7 mouse cellular contexts compared by ENCODE assay signal in the genomic region with DNA sequence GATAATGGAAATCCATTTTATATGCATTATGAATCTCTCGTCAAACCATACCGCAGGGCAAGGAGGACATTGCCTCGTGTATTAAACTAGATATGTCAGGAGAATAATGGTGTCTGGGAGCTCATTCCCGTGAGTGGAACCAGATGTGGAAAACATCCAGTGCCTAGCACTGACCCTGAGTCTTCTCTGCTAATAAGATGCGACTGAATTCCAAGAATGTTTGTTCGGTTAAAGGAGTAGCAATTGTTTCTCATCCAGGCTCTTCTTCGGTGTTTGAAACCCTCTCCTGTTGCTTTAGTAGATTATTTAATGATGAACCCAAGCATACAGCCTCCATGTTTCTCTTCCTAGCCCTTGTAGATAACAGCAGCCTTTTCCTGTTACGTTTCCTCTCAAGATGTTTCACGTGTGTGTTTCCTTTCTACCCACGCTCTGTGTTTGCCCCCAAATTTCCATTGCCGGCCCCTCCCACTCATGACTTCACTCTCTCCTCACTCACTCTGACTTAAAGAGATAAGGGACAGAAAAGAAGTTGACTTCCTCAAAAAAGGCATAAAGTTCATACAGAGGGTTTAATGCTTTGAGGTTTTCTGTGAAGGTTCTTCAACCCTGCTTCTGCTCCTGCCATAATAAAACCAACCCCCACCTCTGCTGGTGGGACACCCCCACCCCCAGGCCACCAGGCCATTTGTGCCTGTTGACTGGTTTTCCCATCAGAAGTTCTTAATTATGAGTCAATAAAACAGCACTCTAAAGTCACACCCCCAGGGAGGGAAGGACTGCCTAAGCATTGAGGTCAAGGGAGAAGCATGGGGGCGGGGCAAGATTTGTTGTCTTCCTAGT.
DNase-seq lines count a peak whose midpoint lies in the region; ATAC-seq and TF ChIP-seq lines count a peak whose summit lies in the region.

No protein-coding gene starts in this region.

- TF ChIP-seq CTCF in MEL (IDR thresholded peaks at IDR 0.05 in 2 of 3, conservative IDR thresholded peaks at IDR 0.05 in 1 of 3; ENCODE audit: control insufficient read depth in 1 of 3, insufficient read depth in 1 of 3, low read depth in 2 of 3, low read length in 3 of 3, poor library complexity in 1 of 3, severe bottlenecking in 1 of 3) = no peak
- TF ChIP-seq CTCF in liver, postnatal 0 days (IDR thresholded peaks at IDR 0.05; ENCODE audit: low read depth) = no peak

- peak overlapping the region; percentile 6 to 8; a peak in 3 of 4 replicates for H3K4me3 ChIP-seq in MEL (ENCODE audit: control insufficient read depth in 1 of 2, insufficient read depth in 1 of 2, low read depth in 2 of 2, low read length in 2 of 2)
- H3K4me3 ChIP-seq in liver, postnatal 0 days (ENCODE audit: low read depth, low read length) = no peak overlapping the region
- no peak overlapping the region for H3K4me3 ChIP-seq in stomach, embryonic 16.5 days (replicated peaks; ENCODE audit: low read length)

- peaks cover 34 to 47% of the 10 kb centered on the region in 2 experiments for H3K4me1 ChIP-seq in MEL (ENCODE audit: control insufficient read depth in 1 of 2, insufficient read depth in 2 of 2, low read length in 2 of 2)
- no peaks in the 10 kb centered on the region for H3K4me1 ChIP-seq in liver, postnatal 0 days (ENCODE audit: insufficient read depth)
- H3K4me1 ChIP-seq in stomach, embryonic 16.5 days (ENCODE audit: control insufficient read depth, insufficient read depth, low read length) = peaks cover 3% of the 10 kb centered on the region; the same call in 1 of the 2 replicates

- peaks cover 0 to 46% of the 10 kb centered on the region in 2 experiments; a peak in 2 of 4 replicates for H3K36me3 ChIP-seq in MEL (ENCODE audit: control insufficient read depth in 1 of 2, insufficient read depth in 2 of 2, low read length in 2 of 2)
- H3K36me3 ChIP-seq in liver, postnatal 0 days (replicated peaks; ENCODE audit: insufficient read depth, low read length) = no peaks in the 10 kb centered on the region
- no peaks in the 10 kb centered on the region for H3K36me3 ChIP-seq in stomach, embryonic 16.5 days (ENCODE audit: control insufficient read depth, insufficient read depth, low read length)

- no peaks in the 10 kb centered on the region for H3K27me3 ChIP-seq in MEL (ENCODE audit: control insufficient read depth in 1 of 2, insufficient read depth in 2 of 2, low read length in 2 of 2)
- no peaks in the 10 kb centered on the region for H3K27me3 ChIP-seq in liver, postnatal 0 days (ENCODE audit: insufficient read depth, low read length)
- no peaks in the 10 kb centered on the region for H3K27me3 ChIP-seq in stomach, embryonic 16.5 days (ENCODE audit: control insufficient read depth, insufficient read depth, low read length)

- H3K4me2 ChIP-seq in liver, postnatal 0 days (ENCODE audit: low read depth, low read length) = peak overlapping the region; percentile 27
- 0 out of 2 replicates have a peak overlapping the region, but pooled peaks have one; percentile 1 for H3K4me2 ChIP-seq in stomach, embryonic 16.5 days (ENCODE audit: low read depth, low read length)

- no peaks in the 10 kb centered on the region for H3K9me3 ChIP-seq in MEL (replicated peaks; ENCODE audit: insufficient read depth, low read length)
- 0 out of 2 replicates have a peak, but pooled peaks cover 5% of the 10 kb centered on the region for H3K9me3 ChIP-seq in liver, postnatal 0 days (ENCODE audit: low read length)
- peaks cover 5% of the 10 kb centered on the region for H3K9me3 ChIP-seq in stomach, embryonic 16.5 days (replicated peaks; ENCODE audit: control insufficient read depth, low read length)

- peak overlapping the region; percentile 89 for H3K27ac ChIP-seq in MEL (ENCODE audit: control insufficient read depth, low read depth, low read length)
- H3K27ac ChIP-seq in liver, postnatal 0 days (ENCODE audit: low read depth) = peak overlapping the region; percentile 45; the same call in 1 of the 2 replicates
- H3K27ac ChIP-seq in stomach, embryonic 16.5 days (ENCODE audit: low read length) = no peak overlapping the region

- TF ChIP-seq POLR2A in MEL (IDR thresholded peaks at IDR 0.05; ENCODE audit: control insufficient read depth in 1 of 2, insufficient read depth in 1 of 2, low read depth in 1 of 2, low read length in 2 of 2, poor library complexity in 1 of 2) = peak in 1 of 2 experiments; percentile 45; a peak in 1 of 4 replicates

- peak overlapping the region; percentile 36 for H3K9ac ChIP-seq in MEL (ENCODE audit: control insufficient read depth, low read depth, low read length, poor library complexity, severe bottlenecking)
- H3K9ac ChIP-seq in liver, postnatal 0 days (replicated peaks) = no peak overlapping the region
- H3K9ac ChIP-seq in stomach, embryonic 16.5 days (ENCODE audit: low read length) = no peak overlapping the region

- WGBS in liver, postnatal 0 days (ENCODE audit: insufficient replicate concordance) = 25% methylated on average over 12 of the region's 12 CpGs
- WGBS in stomach, embryonic 16.5 days = 44% methylated on average over 12 of the region's 12 CpGs

- TF ChIP-seq RAD21 in MEL (IDR thresholded peaks at IDR 0.05; ENCODE audit: low read depth, low read length) = no peak; the same call in none of the 2 replicates

- TF ChIP-seq EP300 in MEL (IDR thresholded peaks at IDR 0.05; ENCODE audit: low read depth in 1 of 2, low read length in 2 of 2) = peak; percentile 95 to 96
- peak; percentile 51 for TF ChIP-seq EP300 in liver, postnatal 0 days (IDR thresholded peaks at IDR 0.05; ENCODE audit: low read depth)

- ATAC-seq in liver, postnatal 0 days = peak; percentile 60
- no peak for ATAC-seq in stomach, embryonic 16.5 days (ENCODE audit: insufficient read depth, low FRiP score)

- peak; percentile 99 for DNase-seq in MEL (ENCODE audit: low read depth, low spot score)
- peak; percentile 76 for DNase-seq in embryo, embryonic 10 days (ENCODE audit: low spot score)
- peak; percentile 65 for DNase-seq in induced T-regulatory cell, adult 2 months (ENCODE audit: low read depth)
- peak; percentile 37 for DNase-seq in liver, postnatal 0 days
- no peak for DNase-seq in cerebellum, adult 11 months
- no peak for DNase-seq in adrenal gland, postnatal 10 days

- H3K79me2 ChIP-seq in MEL (ENCODE audit: control insufficient read depth, insufficient read depth, low read length, poor library complexity) = no peaks in the 10 kb centered on the region

TF ChIP-seq in MEL, 35 proteins besides CTCF, POLR2A, EP300 and RAD21 (continues in another document):
- TF ChIP-seq ZKSCAN1 (IDR thresholded peaks at IDR 0.05; ENCODE audit: low read depth, low read length) (no peak; the same call in 1 of the 2 replicates), ELF1 (IDR thresholded peaks at IDR 0.05; ENCODE audit: low read depth, low read length) (peak; percentile 68), NELFE (IDR thresholded peaks at IDR 0.05; ENCODE audit: low read depth, low read length) (peak; percentile 26), RCOR1 (IDR thresholded peaks at IDR 0.05; ENCODE audit: low read depth, low read length) (peak; percentile 85), ZC3H11A (IDR thresholded peaks at IDR 0.05; ENCODE audit: low read depth, low read length) (no peak), POLR2AphosphoS5 (IDR thresholded peaks at IDR 0.05; ENCODE audit: borderline replicate concordance, low read depth, low read length) (no peak), GATA1 (IDR thresholded peaks at IDR 0.05; ENCODE audit: low read depth, low read length) (peak; percentile 96), MEF2A (IDR thresholded peaks at IDR 0.05; ENCODE audit: extremely low read depth, insufficient replicate concordance, low read depth, low read length, poor library complexity, severe bottlenecking) (peak; percentile 40; the same call in 1 of the 2 replicates), HCFC1 (IDR thresholded peaks at IDR 0.05; ENCODE audit: low read depth, low read length) (peak; percentile 68; the same call in 1 of the 2 replicates), MYC (IDR thresholded peaks at IDR 0.05; ENCODE audit: low read depth, low read length) (peak; percentile 88), ZNF384 (IDR thresholded peaks at IDR 0.05; ENCODE audit: low read depth, low read length) (peak; percentile 59; the same call in 1 of the 2 replicates), SIN3A (IDR thresholded peaks at IDR 0.05; ENCODE audit: low read length) (peak; percentile 97), TCF12 (IDR thresholded peaks at IDR 0.05; ENCODE audit: low read depth, low read length) (peak; percentile 91), CHD2 (IDR thresholded peaks at IDR 0.05; ENCODE audit: low read length) (peak; percentile 85), POLR2AphosphoS2 (IDR thresholded peaks at IDR 0.05; ENCODE audit: low read length) (no peak; the same call in 1 of the 2 replicates), UBTF (IDR thresholded peaks at IDR 0.05; ENCODE audit: borderline replicate concordance, insufficient read depth, low read depth, low read length) (no peak), TAL1 (IDR thresholded peaks at IDR 0.05; ENCODE audit: low read length) (peak; percentile 94), SMC3 (IDR thresholded peaks at IDR 0.05; ENCODE audit: low read depth, low read length) (peak; percentile 37), ETS1 (IDR thresholded peaks at IDR 0.05; ENCODE audit: low read depth, low read length) (peak; percentile 97), MAFK (IDR thresholded peaks at IDR 0.05; ENCODE audit: borderline replicate concordance, low read depth, low read length) (peak; percentile 49; the same call in 1 of the 2 replicates), MAX (IDR thresholded peaks at IDR 0.05; ENCODE audit: low read length) (peak; percentile 97), ZMIZ1 (IDR thresholded peaks at IDR 0.05; ENCODE audit: low read depth, low read length) (peak; percentile 58; the same call in 1 of the 2 replicates), BHLHE40 (IDR thresholded peaks at IDR 0.05; ENCODE audit: borderline replicate concordance, low read depth, low read length) (peak; percentile 93), NRF1 (IDR thresholded peaks at IDR 0.05; ENCODE audit: insufficient read depth, low read depth, low read length, poor library complexity, severe bottlenecking) (no peak), MYB (IDR thresholded peaks at IDR 0.05; ENCODE audit: low read depth, low read length) (peak; percentile 41; the same call in 1 of the 2 replicates), USF1 (IDR thresholded peaks at IDR 0.05; ENCODE audit: low read depth, low read length) (peak; percentile 36; the same call in 1 of the 2 replicates), JUND (IDR thresholded peaks at IDR 0.05; ENCODE audit: low read depth, low read length) (peak; percentile 73; the same call in 1 of the 2 replicates), CHD1 (IDR thresholded peaks at IDR 0.05; ENCODE audit: low read depth, low read length) (0 out of 2 replicates have a peak, but pooled peaks have one; percentile 18), MAZ (IDR thresholded peaks at IDR 0.05; ENCODE audit: low read depth, low read length) (peak; percentile 99), E2F4 (IDR thresholded peaks at IDR 0.05; ENCODE audit: borderline replicate concordance, low read depth, low read length) (peak; percentile 17; the same call in 1 of the 2 replicates), MXI1 (IDR thresholded peaks at IDR 0.05; ENCODE audit: low read depth, low read length) (peak; percentile 94)

Comparison
In these comparisons a context has a peak if more than half of its experiments do, and no peak if none do; other contexts are left out.
1. DNase-seq: peak in MEL (single experiment), embryo, embryonic 10 days (single experiment), induced T-regulatory cell, adult 2 months (single experiment) and liver, postnatal 0 days (single experiment); none in cerebellum, adult 11 months (single experiment) and adrenal gland, postnatal 10 days (single experiment).
2. H3K4me3 ChIP-seq: peak in MEL (2 of 2); none in liver, postnatal 0 days (single experiment) and stomach, embryonic 16.5 days (single experiment).